Mouse (Mus musculus): ENCODE results near the gene Wnt10b. TPM values are rescaled to one million over a fixed set of nuclear protein-coding genes. Genes with fewer than 3 reads are reported as not detected.

Wnt10b gene
- polyA plus RNA-seq, 1 experiment from 2014 or later = 1.7 TPM

DNA sequence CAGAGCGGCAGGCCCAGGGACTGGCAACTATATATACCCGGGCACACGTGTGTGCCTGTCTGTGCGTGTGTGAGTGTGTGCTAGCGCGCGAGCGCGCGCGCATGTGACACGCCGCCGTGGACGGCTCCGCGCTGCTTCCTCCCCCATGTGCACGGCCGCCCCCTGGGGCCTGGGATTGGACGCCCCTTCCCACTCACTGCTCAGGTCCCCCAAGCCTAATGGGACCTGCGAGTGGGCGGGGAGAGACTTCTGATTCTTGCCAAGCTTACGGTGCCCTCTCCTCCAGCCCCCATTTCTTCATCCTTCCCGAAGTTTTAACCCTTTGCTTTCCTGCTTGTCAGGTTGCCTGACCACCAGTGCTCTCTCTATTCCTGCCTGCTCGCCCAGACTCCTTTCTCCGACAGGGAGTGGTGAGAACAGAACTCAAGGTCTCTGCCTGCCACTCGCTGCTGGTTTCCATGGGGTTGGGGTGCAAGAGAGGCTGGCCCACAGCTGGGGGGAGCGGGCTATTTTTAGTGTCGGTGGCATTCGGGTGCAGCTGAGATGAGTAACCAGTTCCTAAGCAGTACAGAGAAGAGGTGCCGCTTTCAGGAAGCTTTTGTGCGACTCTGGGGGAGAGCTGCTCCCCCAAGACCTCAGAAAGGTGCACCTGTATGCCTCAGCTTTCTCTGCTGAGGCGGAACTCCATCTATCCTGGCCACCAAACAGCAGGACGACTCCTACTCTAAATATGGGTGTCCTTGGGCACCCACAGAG is 30.1 kb upstream of the Wnt10b start:
- peak overlapping the region; percentile 48 for H3K4me3 ChIP-seq (replicated peaks)
- H3K36me3 ChIP-seq = peaks cover 19% of the 10 kb centered on the region
- no peak overlapping the region for H3K27ac ChIP-seq
- peaks cover 42% of the 10 kb centered on the region for H3K4me1 ChIP-seq (replicated peaks)
- peaks cover 81% of the 10 kb centered on the region for H3K27me3 ChIP-seq
- no peaks in the 10 kb centered on the region for H3K9me3 ChIP-seq
- ATAC-seq (ENCODE audit: insufficient number of reproducible peaks, insufficient read depth, low FRiP score, low TSS enrichment, low read depth) = no peak
- peak overlapping the region; percentile 77 for H3K4me2 ChIP-seq
- WGBS = 2% methylated on average over 34 of the region's 34 CpGs
- H3K9ac ChIP-seq (replicated peaks) = peak overlapping the region; percentile 51

GRCm38 (mm10) chr15:98806809-98807770 is 29.1 kb upstream of the Wnt10b start:
- Histone ChIP-seq H3K4me1 (replicated peaks) (peaks cover 44% of the 10 kb centered on the region), H3K9ac (replicated peaks) (peak overlapping the region; percentile 51), H3K27me3 (peaks cover 91% of the 10 kb centered on the region), H3K9me3 (no peaks in the 10 kb centered on the region), H3K27ac (no peak overlapping the region), H3K36me3 (peaks cover 11% of the 10 kb centered on the region), H3K4me2 (peak overlapping the region; percentile 77), H3K4me3 (replicated peaks) (peak overlapping the region; percentile 48)
- WGBS = 1% methylated on average over 55 of the region's 58 CpGs
- no peak for ATAC-seq (ENCODE audit: insufficient number of reproducible peaks, insufficient read depth, low FRiP score, low TSS enrichment, low read depth)

- Histone ChIP-seq H3K4me2 (peak overlapping the region; percentile 80), H3K4me1 (replicated peaks) (peaks cover 44% of the 10 kb centered on the region), H3K9ac (replicated peaks) (no peak overlapping the region), H3K4me3 (replicated peaks) (peak overlapping the region; percentile 48), H3K27me3 (peaks cover 100% of the 10 kb centered on the region), H3K27ac (no peak overlapping the region), H3K36me3 (peaks cover 3% of the 10 kb centered on the region; the same call in 1 of the 2 replicates), H3K9me3 (no peaks in the 10 kb centered on the region)
- 4% methylated on average over 30 of the region's 30 CpGs for WGBS
- ATAC-seq (ENCODE audit: insufficient number of reproducible peaks, insufficient read depth, low FRiP score, low TSS enrichment, low read depth) = no peak
Measured at GRCm38 (mm10) chr15:98806071-98806808, 28.3 kb upstream of the Wnt10b start.

DNA sequence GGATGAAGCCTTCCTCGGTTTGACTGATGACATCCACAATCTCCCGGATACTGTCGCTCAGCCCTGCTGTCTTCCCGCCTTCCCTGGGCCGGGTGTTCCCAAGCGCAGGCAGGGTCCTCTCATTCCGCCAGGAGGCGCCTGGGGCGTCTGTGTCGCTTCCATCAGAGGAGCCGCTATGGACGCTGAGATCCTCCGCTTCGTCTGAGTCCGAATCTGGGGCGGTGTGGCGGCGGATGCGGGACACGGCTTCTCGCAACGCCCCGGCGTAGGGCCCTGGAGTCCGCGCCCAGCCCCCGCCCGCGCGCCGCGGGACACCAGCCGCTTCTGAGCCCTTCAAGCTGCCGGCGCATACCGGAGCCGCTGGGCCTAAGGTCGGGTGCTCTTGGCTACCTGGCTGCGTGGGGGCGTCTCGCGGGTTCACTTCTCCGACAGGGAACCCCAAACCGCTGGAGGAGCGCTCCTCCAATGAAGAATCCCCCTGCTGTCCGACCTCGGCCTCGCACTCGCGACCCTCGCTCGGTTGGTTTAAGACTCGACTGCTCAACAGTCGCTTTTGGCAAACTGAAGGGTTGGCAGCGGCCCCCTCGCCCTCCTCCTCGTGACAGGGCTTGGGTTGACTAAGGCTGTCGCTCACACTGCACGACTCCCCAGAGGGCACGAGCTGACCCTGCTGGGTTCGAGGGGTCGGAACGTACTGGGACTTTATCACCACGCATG is 27.5 kb upstream of the Wnt10b start:
- peak overlapping the region; percentile 80 for H3K4me2 ChIP-seq
- peaks cover 44% of the 10 kb centered on the region for H3K4me1 ChIP-seq (replicated peaks)
- no peak for ATAC-seq (ENCODE audit: insufficient number of reproducible peaks, insufficient read depth, low FRiP score, low TSS enrichment, low read depth)
- no peak overlapping the region for H3K27ac ChIP-seq
- H3K27me3 ChIP-seq = peaks cover 100% of the 10 kb centered on the region
- H3K9me3 ChIP-seq = no peaks in the 10 kb centered on the region
- H3K4me3 ChIP-seq (replicated peaks) = peak overlapping the region; percentile 48
- no peaks in the 10 kb centered on the region for H3K36me3 ChIP-seq
- peak overlapping the region; percentile 61 for H3K9ac ChIP-seq (replicated peaks)
- WGBS = 1% methylated on average over 64 of the region's 64 CpGs

DNA sequence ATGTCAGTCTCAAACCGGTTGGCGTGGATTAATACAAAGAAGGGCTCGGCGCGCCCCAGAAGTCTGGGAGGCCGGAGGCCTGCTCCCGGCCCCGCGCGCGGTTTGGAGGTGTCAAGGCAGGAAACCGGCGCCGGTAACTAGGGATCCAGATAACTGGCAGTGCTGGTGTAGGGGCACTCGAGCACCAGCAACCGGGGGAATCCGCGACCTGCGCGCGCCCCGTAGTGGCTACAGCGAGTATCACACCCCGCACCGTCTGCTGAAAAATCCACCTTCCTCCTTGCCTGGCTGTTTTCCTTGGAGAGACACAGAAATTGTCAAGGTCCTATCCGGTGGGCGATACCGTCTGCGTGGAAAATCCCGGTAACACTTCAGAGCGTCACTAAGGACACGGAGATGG is 26.1 kb upstream of the Wnt10b start:
- Histone ChIP-seq H3K4me1 (replicated peaks) (peaks cover 44% of the 10 kb centered on the region), H3K9me3 (no peaks in the 10 kb centered on the region), H3K36me3 (no peaks in the 10 kb centered on the region), H3K4me2 (peak overlapping the region; percentile 38), H3K27me3 (peaks cover 100% of the 10 kb centered on the region), H3K9ac (replicated peaks) (no peak overlapping the region; the same call in 1 of the 2 replicates), H3K4me3 (replicated peaks) (0 out of 2 replicates have a peak overlapping the region, but pooled peaks have one; percentile 12), H3K27ac (no peak overlapping the region)
- no peak for ATAC-seq (ENCODE audit: insufficient number of reproducible peaks, insufficient read depth, low FRiP score, low TSS enrichment, low read depth)
- under 1% methylated on average over 32 of the region's 32 CpGs for WGBS

DNA sequence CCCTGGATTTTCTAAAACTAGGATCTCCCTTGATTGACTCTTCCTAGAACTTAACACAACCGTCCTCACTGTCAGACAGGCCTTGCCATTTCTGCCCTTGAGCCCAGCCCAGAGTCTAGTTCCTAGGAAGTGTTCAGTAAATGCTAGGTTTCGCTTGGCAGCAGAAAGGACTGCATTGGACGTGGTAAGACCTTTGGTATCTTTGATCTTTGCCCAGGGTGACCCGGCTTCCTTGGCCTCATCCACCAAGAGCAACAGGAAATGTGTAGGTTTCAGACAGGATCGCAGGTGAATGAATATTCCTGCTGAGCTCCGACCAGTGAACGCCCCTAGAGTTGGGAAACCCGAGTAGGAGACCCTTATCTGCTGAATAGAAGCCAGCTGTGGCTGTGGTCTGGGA is 25.0 kb upstream of the Wnt10b start:
- H3K9ac ChIP-seq (replicated peaks) = no peak overlapping the region
- H3K9me3 ChIP-seq = no peaks in the 10 kb centered on the region
- H3K27me3 ChIP-seq = peaks cover 100% of the 10 kb centered on the region
- ATAC-seq (ENCODE audit: insufficient number of reproducible peaks, insufficient read depth, low FRiP score, low TSS enrichment, low read depth) = no peak
- peaks cover 39% of the 10 kb centered on the region for H3K4me1 ChIP-seq (replicated peaks)
- H3K36me3 ChIP-seq = no peaks in the 10 kb centered on the region
- no peak overlapping the region for H3K27ac ChIP-seq
- no peak overlapping the region for H3K4me2 ChIP-seq
- WGBS = 3% methylated on average over 8 of the region's 8 CpGs
- H3K4me3 ChIP-seq (replicated peaks) = no peak overlapping the region

DNA sequence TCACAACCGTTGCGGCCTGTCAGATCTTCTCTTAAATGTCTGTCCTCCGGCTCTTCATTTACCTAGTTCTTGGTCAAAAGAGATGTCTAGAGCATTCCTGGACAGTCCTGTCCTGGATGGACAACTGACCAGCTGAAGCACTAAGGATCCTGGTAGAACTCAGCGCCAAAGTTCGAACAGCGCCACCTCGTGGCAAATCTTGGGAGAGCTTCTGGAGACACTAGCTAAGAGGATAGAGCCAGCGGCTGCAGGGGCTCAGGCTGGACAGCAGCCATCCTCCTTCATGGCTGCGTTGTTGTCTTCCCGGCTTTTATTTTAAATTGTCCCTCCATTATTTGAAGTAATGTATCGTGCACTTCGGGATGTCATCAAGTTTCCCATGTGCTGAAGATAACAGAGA is 21.4 kb upstream of the Wnt10b start:
- Histone ChIP-seq H3K27ac (no peak overlapping the region), H3K9ac (replicated peaks) (no peak overlapping the region), H3K9me3 (no peaks in the 10 kb centered on the region), H3K27me3 (peaks cover 100% of the 10 kb centered on the region), H3K4me2 (no peak overlapping the region), H3K4me3 (replicated peaks) (no peak overlapping the region), H3K4me1 (replicated peaks) (peaks cover 18% of the 10 kb centered on the region), H3K36me3 (no peaks in the 10 kb centered on the region)
- 14% methylated on average over 12 of the region's 12 CpGs for WGBS
- ATAC-seq (ENCODE audit: insufficient number of reproducible peaks, insufficient read depth, low FRiP score, low TSS enrichment, low read depth) = no peak

DNA sequence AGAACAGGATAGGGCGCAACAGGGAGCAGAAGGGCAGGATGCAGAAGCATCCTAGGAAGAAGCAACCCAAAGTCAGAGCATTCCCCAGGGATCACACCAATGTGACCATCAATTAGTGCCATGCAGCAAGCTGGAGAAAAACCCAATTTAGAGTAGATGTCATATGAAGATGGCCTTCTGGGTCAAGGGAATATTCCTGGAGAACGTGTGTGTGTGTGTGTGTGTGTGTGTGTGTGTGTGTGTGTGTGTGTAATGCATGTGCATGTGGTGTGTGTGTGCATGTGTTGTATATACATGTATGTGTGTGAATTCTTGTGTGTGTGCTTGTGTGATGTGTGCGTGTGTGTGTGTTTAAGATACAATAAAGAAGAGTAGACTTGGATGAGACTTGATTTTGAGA is 21.0 kb upstream of the Wnt10b start:
- Histone ChIP-seq H3K36me3 (no peaks in the 10 kb centered on the region), H3K27ac (no peak overlapping the region), H3K4me3 (replicated peaks) (no peak overlapping the region), H3K27me3 (peaks cover 100% of the 10 kb centered on the region), H3K4me2 (no peak overlapping the region), H3K9ac (replicated peaks) (no peak overlapping the region), H3K9me3 (no peaks in the 10 kb centered on the region), H3K4me1 (replicated peaks) (peaks cover 17% of the 10 kb centered on the region)
- 44% methylated on average over 3 of the region's 3 CpGs for WGBS
- ATAC-seq (ENCODE audit: insufficient number of reproducible peaks, insufficient read depth, low FRiP score, low TSS enrichment, low read depth) = no peak

DNA sequence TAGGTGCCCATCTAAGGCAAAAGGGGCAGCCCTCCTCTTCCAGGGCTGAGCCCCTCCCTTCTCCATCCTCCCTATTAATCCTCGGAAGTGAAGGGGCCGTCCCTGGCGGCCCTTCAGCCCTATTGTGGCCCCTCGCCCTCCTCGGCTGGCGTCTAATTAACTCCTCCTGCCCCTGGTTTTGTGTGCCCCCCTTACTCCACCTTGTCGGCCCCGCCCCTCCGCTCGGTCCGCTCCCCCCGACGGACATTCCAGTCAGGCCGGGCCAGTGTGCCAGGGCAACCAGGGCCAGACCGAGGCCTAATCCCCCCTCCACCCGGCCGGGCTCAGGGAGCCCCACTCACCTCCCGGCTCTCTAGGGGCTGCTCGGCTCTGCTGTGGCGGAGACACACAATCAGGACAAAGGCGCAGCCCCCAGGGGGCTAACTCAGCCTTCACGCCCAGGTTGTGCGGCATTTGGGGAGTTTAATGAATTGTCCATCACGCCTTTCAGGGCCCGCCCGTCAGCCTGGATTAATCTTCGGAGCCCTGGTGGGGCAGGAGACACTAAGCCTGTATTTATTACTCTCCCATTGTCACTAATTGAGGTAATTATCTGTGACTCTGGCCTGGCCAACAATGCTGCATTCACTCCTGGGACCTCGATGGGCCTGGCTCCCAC is 20.0 kb upstream of the Wnt10b start:
- no peak overlapping the region for H3K27ac ChIP-seq

More for the DNA sequence above, 20.0 kb upstream of the Wnt10b start:
- no peak for ATAC-seq (ENCODE audit: insufficient number of reproducible peaks, insufficient read depth, low FRiP score, low TSS enrichment, low read depth)
- Histone ChIP-seq H3K36me3 (no peaks in the 10 kb centered on the region), H3K9ac (replicated peaks) (0 out of 2 replicates have a peak overlapping the region, but pooled peaks have one; percentile 37), H3K4me3 (replicated peaks) (peak overlapping the region; percentile 21), H3K4me2 (peak overlapping the region; percentile 26; the same call in 1 of the 2 replicates), H3K4me1 (replicated peaks) (peaks cover 16% of the 10 kb centered on the region), H3K27me3 (peaks cover 100% of the 10 kb centered on the region), H3K9me3 (no peaks in the 10 kb centered on the region)
- 3% methylated on average over 28 of the region's 28 CpGs for WGBS
